Mouse (Mus musculus): Measurements from ENCODE around the gene Lyz1.
"Not testable (repeated sequence)": the region's sequence is repeated elsewhere in the genome, so short reads cannot be mapped to it uniquely, and the experiment has no call there.

GRCm38 (mm10) chr10:117278510-117278909 is 14.2 kb downstream of the Lyz1 start:
- not testable (repeated sequence) for TF ChIP-seq CTCF (IDR thresholded peaks at IDR 0.05; ENCODE audit: control insufficient read depth, insufficient read depth, low read length); POLR2A (IDR thresholded peaks at IDR 0.05; ENCODE audit: borderline replicate concordance, control insufficient read depth, low read depth, low read length)

All from bone marrow, adult 2 months (tissue).